Mouse (Mus musculus) naive thymus-derived CD4-positive, alpha-beta T cell, adult 2 months (primary cell): ENCODE results near the gene Specc1.

Source experiments
- DNase-seq: peaks from one replicate; pipeline ENCODE4 v3.0.0-alpha.2; 2011; ENCODE audit warnings: low read depth

Specc1 gene

DNA sequence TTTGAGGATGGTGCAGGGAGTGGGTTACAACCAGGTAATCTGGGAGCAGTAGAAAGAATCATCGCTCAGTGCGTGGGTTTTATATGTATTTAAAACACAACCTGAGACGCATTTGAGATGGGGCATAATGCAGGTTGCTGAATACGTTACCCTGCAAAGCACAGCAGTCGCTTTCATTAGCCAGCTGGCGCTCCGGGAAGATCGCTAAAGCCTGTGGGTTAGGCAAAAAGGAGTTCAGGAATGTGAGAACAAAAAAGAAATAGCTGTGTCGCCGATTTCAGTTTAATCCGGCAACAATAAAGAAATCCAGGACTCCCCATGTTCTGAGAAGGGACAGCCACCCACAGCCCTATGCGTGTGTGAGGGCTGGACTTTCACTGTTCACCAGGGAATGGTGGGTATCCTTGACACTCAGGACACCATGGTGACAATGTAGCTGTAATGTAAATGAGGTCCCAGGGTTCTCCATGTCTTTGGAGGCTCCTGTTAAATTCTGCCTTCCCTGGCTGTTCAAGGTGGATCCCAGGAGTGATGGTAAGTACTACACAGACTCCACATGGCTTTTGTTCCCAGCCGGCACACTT lies 58.6 kb downstream of the Specc1 start:
- no peak for DNase-seq

DNA sequence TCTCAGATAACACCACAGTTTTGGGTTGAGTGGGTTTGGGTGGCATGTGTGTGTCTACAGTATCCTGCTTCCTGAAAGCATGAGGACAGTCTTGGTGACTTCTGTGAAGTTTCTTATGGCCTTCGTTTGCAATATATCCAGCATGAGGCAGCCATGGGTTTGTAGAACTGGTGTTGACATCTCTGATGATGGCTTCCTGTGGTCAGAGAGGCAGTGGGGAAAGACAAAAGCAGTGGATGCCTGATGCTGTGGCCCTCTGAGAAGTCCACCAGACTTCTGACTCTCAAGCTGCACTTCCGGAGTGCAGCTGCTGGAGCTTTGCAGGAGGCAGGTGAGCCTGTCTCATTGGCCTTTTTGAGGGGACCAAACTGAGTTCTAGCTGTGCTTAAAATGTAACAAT lies 60.4 kb downstream of the Specc1 start:
- DNase-seq = no peak

DNA sequence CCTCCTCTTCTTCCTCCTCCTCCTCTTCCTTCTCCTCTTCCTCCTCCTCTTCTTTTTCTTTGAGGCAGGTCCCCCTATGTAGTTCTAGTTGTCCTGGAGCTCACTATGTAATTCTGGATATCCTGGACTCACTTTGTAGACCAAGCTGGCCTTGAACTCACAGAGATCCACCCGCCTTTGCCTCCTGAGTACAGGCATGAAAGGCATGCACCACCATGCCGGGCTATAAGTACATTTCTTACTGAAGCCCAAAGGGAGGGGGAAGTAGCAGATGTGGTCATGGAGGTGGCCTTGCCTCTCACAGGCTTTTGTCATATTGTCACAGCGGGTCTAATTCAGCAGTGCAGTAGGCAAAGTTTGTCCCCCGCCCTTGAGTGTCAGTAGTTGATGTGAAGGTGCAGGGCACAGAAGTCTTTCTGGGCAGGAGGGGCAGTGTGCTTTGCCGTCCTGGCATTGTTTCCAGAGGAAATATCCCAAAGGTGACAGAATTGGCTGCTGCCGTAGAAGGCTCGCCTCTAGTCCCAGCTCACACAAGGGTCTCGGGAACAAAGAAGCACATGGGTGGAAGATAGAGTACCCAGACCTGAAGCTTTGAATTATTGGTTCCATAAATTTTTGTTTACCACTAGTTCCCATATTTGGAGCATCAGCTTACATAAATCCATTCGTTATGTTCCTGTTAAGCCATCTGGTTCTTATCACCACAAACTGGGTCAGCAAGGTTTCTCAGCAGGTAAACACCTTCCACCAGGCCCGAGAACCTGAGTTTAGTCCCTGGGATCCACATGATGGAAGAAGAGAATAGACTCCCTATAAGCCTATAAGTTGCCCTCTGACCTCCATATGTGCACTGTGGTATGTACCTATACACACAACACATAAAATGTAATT lies 62.0 kb downstream of the Specc1 start:
- DNase-seq = no peak

DNA sequence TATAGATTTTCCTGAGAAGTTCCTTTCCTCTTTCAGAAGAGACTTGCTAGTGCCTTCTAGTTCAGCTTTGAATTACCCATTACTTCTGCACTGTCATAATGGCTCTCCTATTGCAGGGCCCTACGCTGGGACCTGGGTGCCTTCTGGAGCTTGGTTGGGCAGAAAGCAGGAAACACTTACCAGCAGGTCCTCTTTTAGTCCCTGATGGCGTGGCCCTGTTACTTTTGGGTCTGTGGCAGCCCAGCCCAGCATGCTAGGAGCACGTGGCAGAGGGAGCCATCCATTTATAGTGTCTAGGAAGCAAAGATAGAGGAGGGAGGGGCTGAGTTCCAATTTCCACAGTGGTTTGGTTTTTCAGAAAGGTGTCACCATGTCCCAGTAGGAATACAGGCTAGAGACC lies 63.3 kb downstream of the Specc1 start:
- DNase-seq = no peak

DNA sequence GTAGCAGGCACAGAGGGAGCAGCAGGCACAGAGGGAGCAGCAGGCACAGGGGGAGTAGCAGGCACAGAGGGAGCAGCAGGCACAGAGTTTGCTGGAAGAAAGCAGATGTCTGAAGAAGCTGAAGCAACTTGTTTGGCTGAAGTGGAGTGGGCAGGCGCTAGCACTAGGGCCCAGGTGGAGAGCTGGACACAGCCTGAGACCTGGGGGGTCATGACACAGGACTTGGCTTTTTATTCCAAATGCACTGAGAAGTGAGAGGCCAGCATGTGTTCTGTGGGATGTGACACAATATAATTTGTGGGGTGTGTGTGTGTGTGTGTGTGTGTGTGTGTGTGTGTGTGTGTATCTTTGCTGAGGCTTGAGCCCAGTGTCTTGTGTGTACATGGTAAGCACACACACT lies 64.3 kb downstream of the Specc1 start:
- DNase-seq = no peak

DNA sequence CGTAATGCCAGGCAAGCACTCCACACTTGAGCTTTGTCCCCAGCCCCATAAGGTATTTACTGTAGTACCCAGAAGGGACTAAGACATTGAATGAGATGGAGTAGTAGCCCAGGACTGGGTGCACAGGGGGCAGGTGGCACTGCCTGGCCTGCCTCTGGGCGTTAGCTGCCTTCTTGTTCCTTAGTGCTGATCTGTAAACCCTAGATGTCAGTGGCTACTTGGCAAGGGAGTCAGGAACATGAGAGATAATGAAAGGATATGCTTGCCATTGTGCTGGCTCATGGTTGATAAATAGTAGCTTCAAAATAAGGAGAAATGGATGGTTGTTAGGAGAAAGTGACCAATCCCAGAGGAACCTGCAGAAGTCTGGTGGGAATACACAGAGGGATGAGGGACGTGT lies 65.5 kb downstream of the Specc1 start:
- DNase-seq = no peak

DNA sequence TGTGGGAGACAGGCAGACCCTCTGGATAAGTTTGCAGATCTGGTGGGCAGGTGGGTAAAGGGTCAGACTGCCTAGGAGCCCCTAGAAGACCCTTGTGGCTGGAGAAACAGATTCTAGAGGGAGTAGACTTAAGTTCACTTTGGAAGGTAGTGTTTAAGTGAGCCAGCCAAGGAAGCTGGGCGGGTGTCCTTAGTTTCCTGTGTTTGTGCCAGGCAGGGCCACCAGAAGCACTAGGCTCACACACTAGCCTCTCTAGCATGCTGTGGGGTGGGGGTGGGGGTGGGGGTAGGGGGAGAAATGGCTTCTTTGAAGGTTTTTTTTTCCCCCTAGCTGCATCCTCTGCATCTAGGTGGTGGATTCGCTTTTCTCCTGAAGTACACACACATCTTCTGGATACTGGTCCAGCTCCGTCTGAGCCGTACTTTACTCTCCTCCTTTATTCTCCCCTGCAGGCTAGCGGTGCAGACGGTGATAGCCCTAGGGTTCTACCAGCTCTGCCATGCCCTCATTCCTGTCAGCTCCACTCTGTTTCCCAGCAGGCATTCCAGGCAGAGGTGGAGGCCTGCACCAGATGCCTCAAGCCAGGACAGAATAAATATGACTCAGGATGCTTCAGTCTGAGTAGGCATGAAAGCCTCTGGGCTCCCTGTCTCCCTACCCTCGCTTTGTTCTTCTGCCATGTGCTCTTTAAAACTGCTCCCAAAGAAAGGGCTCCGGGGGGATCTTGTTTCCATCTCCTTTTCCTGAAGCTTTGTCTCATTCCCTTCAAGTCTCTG lies 66.3 kb downstream of the Specc1 start:
- no peak for DNase-seq

DNA sequence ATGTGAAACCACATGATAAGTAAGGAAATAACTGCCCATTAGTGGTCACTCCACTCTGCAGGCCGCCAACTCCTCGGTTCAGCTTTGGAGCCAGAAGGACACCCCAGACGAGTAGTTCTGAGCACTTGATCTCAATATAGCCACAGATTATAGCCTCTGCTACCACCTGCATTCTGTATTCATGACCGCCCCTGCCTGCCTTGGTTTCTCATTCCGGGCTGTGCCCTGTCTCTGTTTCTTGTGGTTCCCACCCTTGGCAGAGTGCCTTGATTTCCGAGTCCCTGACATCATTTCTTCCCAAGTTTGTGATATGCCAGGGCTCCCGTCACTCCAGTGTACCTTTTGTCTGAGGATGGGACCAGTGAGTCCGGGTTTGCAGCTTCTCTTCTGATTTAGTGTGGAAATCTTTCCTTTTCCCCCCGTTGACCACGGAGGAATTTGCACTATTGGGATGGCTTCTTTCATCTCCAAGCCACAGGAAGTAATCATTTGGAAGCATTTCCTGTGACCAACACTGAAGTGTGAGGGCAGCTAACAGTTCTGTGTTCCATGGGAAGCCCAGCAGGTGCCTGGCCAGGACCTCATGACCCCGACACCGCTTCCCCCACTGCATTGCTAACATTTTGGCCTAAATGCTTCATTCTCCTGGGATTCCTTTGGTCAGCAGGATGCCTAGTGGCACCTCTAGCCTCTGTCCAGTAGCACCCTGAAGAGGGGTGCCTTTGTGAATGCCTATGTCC lies 67.1 kb downstream of the Specc1 start:
- DNase-seq = no peak

DNA sequence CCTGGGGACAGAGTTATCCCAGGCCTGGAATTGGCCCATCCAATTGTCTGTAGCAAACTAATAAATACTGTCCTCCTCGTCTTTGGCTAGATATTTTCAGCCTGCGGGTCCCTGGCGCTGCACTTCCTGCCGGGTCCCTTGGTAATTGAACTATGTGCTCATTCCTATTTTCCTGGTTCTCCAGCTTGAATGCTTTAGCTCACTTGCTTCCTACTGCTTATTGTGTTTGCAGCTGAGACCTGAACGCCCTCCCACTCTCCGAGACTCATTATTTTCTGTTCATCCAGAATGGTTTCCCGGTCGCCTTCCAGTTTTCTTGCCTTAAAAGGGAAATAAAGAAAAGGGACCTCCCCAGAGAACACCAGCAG lies 67.7 kb downstream of the Specc1 start:
- no peak for DNase-seq

DNA sequence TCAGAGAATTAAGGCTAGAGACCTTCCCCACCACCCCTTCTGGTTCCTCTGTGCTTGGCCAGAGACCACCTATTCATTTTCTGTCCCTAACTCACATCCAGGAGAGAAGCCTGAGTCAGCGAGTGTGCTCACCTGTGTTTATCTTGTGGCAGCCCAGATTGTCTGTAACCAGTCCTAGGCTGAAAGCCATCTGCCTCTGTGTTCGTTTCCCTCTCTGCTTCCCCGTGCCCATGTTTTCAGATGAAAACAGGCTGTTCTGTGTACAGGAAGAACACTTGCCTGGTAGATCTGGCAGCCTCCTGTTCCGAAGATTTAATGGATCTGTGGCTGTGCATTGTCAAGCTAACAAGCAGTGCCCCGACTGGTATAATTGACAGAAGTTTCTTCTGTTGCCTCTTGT lies 68.4 kb downstream of the Specc1 start:
- DNase-seq = no peak

DNA sequence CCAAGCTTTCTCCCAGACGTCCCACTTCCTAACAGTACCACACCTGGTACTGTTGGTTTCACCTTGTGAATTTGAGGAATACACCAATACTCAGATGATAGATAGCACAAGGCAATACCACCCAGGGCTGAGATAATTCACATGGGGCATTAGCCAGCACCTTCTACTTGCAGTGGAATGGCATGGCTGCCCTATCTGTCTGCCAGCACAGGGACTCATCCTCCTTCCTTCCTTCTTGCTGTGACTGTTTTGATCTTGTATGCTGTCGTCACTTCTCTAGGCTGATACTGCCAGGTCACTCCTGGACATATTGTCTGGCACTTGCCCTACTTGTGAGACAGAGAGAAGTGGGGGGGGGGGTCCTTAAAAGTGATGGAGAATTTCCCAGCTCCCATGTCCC lies 69.2 kb downstream of the Specc1 start:
- no peak for DNase-seq

DNA sequence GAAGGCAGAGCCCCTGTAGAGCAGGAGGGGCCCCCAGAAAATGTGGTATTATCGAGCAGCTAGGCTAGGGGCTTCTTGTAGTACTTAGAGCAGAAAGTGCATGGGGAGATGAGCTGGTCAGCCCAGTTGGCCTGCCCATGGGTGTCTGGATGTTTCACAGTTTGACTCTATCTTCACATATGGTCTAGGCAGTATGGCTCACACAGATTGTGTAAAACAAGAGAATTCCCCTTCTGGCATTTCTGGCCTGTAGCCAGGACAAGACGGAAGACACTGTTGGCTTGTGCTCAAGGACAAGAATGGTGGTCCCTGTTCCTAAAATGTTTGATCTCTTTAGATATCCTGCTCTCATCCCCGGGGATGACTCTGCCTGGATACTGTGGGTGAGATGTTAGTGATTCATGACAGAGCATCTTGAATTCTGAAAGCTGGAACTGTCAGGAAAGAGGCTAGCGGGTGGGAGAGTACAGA lies 69.8 kb downstream of the Specc1 start:
- DNase-seq = no peak

DNA sequence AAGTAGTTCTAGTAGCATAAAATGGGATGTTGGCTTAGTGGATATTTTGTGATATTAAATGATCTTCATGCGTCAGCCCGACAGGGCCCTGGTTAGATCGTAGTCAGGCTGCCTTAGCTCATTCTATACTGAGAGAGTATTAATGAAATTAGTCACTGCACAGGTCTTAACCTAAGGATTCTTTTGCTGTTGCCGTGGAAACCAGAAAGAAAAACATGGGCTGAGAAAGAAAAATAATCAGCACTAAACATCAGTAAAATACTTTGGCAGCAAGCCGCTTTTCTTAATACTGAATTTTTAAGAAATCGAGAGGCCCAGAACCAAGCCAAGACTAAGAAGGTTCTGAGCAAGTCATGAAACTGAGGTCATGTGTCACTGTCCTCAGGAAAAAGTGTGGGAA lies 70.7 kb downstream of the Specc1 start:
- DNase-seq = no peak

DNA sequence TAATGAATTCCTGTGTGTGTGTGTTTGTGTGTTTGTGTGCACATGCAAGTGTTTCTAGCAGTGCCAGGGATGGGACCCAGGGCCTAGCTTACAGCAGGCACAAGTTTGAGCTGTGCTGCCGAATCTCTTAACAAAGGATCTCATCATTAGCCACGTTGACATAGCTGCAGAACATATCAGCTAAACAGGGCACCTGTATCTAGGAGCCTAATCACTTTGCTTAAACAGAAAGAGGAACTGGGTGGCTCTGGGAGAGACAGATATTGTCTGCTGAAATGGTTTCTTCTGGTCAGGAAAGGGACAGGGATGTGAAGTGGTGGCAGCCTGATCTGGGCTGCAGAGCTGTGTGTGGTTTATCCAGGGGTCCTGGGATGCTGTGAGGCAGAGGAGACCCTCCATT lies 71.1 kb downstream of the Specc1 start:
- DNase-seq = no peak

DNA sequence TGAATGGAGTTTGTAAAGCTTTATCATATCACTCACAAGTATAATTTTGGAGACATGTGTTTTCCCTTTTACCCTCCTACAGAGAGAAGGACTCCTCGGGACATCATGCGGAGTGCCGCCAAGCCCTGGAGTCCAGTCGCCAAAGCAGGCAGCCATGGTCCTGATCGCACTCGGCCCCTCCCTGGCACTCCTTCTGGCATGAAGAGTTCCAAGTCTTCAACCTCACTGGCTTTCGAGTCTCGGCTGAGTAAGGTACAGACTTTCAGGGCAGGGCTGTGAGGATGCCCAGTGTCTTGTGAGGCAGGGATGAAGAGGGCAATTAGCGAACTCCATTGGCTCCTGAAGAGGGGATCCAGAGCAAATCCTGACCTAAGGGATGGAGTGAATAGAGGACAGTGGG lies 72.6 kb downstream of the Specc1 start:
- no peak for DNase-seq

DNA sequence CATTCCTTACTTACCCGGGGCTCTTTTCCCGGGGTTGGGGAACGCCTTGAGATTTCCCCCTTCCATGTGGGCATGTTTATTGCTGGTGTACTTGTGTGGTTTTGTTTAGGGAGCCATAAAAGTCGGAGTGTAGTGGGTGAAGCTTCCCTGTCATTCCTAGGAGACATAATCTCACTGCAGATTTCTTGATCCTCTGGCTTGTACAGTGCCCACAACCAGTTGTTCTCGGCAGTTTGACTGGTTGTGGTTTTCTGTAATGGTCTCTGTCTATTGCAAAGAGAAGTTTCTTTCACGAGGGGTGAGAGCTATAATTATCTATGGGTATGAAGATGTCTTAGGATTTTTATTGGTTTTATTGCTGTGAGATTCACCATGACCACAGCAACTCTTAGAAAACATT lies 78.0 kb downstream of the Specc1 start:
- no peak for DNase-seq

DNA sequence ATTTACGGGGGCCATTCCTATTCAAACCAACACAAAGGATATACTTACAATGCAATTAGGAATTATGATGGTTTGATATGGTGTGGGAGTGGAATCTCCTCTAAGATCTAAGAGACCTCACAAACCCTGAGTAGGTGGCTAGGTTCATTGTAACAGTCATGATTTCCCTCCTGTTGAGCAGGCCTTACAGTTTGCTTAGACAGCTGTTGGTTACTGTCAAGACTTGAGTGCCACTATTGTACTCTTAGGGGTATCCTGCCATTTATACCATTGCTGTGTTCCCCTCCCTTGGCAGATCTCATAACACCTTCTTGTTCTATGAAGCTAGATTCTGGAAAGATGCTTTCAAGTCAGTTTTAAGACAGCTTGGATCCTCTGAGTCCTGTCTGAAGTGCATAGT lies 78.7 kb downstream of the Specc1 start:
- DNase-seq = no peak

DNA sequence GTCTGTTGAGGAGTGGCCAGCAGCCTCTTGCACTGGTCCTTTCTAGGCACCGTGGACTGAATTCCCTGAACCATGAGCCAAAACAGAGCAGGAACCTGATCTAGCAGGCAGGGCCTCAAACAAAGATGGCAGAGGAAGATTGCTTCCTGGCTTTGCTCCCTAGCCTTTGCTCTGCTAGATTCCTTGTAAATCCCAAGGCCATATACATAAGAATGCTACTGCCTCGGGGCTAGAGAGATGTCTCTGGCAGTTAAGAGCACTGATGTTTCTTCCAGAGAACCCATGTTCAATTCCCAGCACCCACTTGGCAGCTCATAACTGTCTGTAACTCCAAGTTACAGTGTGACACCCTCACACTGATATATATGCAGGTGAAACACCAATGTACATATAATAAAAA lies 83.6 kb downstream of the Specc1 start:
- no peak for DNase-seq

DNA sequence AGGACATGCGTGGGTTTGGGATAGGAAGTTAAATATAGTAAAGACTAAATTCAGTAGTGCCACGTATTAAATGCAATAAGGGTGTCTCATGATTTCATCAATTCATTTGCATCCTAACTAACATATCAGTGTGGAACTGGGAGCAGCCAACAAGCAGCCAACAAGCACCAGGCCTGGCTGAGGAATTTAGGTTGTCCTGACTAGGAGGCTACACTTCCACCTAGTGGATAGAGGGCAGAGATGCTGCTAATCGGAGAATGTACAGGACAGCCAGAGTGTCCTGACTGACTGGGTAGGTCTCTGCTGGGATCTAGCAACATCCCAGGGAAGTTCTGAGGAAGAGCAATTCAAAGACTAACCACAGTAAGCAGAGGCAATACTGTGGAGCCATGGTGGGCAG lies 88.1 kb downstream of the Specc1 start:
- DNase-seq = no peak

DNA sequence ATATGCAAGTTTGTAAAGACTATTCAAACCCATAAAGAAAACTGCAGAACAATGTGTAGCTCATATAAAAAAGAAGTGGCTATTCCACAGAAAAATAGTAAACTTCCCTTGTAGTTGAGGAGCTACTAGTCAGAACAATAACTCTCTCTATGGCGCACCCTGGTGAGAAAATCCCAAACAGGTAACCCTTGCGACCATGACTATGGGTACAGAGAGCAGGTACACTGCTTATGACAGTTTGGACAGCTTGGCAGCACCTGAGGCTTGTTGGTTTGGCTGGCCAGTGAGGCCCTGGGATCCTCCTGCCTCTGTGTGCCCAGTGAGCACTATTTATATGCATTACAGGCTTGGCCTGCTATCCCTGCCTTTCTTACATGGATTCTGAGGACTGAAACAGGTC lies 89.4 kb downstream of the Specc1 start:
- no peak for DNase-seq

DNA sequence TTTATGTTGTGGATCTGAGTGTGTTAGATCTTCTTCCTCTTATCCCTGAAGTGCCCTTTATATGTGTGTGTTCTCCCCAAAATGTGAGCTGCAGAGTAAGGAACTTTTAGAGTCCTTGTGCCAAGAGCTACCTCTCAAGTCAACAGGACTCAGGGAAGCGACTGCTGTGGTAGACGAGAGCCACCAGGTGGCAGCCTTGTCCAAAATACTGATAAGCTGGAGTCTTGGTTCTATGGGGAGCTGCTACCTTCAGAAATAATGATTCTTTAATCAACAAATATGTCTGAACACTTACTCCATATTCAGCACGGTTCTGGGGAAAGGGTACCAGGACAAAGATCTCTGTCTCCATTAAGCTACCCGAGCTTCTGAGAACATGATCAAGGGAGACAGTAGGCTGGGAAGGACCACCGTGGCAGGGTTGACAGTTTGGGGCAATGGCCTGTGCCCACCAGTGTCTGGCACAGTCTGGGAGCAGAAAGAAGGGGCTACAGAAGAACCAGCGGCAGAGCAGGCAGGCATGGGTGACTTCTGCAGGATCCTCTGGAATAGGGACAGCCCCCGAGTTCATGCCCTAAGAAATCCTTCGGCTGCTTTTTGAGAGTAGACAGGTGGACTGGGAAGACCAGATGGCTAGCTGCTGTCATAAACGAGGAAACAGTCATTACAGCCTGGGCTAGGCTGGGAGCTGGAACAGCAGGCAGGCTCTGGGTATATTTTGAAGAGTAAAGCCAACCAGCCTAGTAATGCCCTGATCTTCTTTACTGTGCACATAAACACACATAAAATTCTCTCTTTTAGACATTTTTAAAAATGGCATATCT lies 91.5 kb downstream of the Specc1 start:
- DNase-seq = peak; percentile 69

DNA sequence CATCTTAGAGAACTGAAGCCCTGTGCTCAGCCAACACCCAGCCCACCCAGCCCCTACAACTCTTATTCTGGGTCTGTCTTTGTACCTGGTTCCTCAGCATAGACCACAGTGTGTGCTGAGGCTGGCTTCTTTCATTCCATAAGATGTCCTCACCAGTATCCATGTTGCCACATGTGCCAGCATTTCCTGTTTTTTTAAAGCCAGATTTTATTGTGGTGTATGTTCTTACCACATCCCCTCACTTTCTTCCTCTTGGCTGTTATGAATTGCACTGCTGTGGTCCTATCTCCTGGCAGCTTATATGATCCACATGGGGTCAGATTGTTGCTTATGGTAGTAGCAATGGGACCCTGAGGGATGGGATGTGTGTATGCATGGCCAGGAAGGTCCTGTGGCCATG lies 92.6 kb downstream of the Specc1 start:
- DNase-seq = no peak
